Mouse (Mus musculus) embryonic fibroblast, embryonic 13.5 days (primary cell): Measurements from ENCODE around the gene Morc3. TPM values are rescaled to one million over a fixed set of nuclear protein-coding genes. Genes with fewer than 3 reads are reported as not detected.

ENCODE experiments used
- H3K27ac ChIP-seq: 2 replicates; pipeline ENCODE4 v1.5.1; 2012; ENCODE audit warnings: low read length, control low read depth, inconsistent platforms; ENCODE audit not compliant: insufficient read depth
- H3K4me1 ChIP-seq: 2 replicates; pipeline ENCODE4 v1.6.1; 2011; ENCODE audit warnings: low read length; ENCODE audit not compliant: control insufficient read depth, insufficient read depth
- H3K4me3 ChIP-seq: 2 replicates; pipeline ENCODE4 v1.5.1; 2011; ENCODE audit warnings: mild to moderate bottlenecking, control low read depth, low read length; ENCODE audit not compliant: insufficient read depth
- CTCF ChIP-seq: IDR thresholded peaks from 2 replicates; pipeline ENCODE4 v1.5.1; 2011; ENCODE audit warnings: mild to moderate bottlenecking, control low read depth, low read length, moderate library complexity, borderline replicate concordance; ENCODE audit not compliant: insufficient read depth
- POLR2A ChIP-seq: IDR thresholded peaks from 2 replicates; pipeline ENCODE4 v1.6.1; 2011; ENCODE audit warnings: low read depth, mild to moderate bottlenecking, control low read depth, low read length, moderate library complexity
- polyA plus RNA-seq: library from polyadenylated mRNA; stranded (reverse); fragments of >200 nt; gene quantifications from 2 replicates; pipeline ENCODE4 v1.2.4, GENCODE M21; 2011; ENCODE audit warnings: low read depth; ENCODE audit not compliant: missing spikeins, insufficient read length

Gene Morc3
- polyA plus RNA-seq = 38.8 and 41.2 TPM in 2 replicates

DNA sequence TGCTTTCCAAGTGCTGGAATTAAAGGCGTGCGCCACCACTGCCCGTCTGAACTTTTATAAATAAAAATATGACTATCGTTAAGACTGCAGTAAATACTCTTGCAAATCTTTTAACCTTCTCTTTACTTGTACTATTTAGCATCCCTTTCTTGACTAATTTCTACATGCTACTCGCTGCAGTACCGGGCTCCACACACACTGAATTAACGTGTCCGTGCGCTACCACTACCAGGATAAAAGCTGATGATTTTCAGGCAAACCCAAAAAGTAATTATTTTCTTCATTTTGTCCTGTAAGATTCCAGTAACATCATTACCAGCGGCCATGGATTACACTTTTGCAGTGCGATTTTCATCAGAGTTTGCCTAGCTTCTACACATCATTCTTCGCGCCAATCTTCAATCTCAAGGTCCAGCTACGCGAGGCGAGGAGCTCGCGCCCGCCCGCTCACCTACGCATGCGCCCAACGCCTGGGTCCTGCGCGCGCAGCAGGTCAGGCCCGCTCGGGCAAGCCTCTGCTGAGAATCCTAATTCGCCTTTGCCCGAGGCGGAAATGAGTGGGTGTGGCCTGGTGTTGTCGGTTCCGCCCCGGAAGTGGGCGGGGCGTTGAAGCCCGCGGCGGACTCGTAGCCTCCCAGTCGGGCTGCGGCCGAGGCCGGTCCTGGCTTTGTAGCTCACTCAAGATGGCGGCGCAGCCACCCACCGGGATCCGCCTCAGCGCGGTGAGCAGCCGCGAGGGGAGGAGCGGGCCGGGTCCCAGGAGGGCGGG is at the start of gene Morc3:
TSS of gene Morc3 (plus strand) at position 495 of the 769 bp plus-strand sequence.
- Histone ChIP-seq H3K27ac (peak within 1 kb of the TSS; percentile 62), H3K4me3 (peak within 1 kb of the TSS; percentile 96), H3K4me1 (peaks cover 2% of the 10 kb centered on the region; the same call in 1 of the 2 replicates)
- TF ChIP-seq CTCF (no peak), POLR2A (peak; percentile 91)

GRCm38 (mm10) chr16:93784175-93784574 is 47.7 kb upstream of the Morc3 start:
- H3K27ac ChIP-seq = no peak overlapping the region

DNA sequence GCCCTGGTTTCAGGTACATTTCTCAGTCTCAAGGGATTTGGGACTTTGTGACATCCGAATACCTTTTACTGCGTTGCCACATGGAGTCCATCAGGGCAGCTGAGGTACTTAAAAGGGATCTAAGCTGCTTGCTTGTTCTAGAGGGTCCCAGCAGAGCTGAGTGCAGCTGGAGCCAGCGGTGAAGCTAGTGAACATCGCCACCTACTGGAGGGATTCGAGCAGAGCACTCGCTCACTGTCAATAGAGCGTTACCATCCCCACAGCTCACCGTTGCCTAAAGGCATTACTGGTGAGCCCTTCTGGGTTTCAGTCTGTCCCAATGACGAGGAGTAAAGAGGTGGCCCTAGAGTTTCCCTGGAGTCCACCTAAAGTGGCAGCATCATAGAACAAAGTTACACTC is 46.1 kb upstream of the Morc3 start:
- Histone ChIP-seq H3K27ac (no peak overlapping the region), H3K4me1 (no peaks in the 10 kb centered on the region), H3K4me3 (no peak overlapping the region)
- TF ChIP-seq POLR2A (no peak), CTCF (peak; percentile 95)

More at GRCm38 (mm10) chr16:93784175-93784574, 47.7 kb upstream of the Morc3 start:
- no peak for TF ChIP-seq CTCF
- Histone ChIP-seq H3K4me3 (no peak overlapping the region), H3K4me1 (no peaks in the 10 kb centered on the region)

DNA sequence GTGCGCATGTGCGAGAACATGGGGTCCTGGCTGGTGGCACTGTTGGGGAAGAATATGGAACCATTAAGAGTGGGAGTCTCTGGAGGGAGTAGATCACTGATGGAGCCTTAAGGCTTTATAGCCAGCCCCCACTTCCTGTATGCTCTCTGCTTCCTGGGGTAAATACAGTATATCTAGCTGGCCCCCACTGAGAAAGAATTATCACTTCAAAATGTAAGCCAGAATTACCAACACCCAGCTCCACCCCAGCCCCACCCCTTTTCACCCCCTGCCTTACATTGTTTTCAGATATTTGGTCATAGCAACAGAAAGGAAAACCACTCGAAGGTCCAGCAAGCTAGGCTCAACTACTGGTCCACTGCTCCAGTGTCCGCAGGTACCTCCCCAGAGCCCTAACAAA is 43.5 kb upstream of the Morc3 start:
- Histone ChIP-seq H3K4me3 (no peak overlapping the region), H3K27ac (no peak overlapping the region), H3K4me1 (no peaks in the 10 kb centered on the region)
- TF ChIP-seq POLR2A (no peak), CTCF (no peak)

DNA sequence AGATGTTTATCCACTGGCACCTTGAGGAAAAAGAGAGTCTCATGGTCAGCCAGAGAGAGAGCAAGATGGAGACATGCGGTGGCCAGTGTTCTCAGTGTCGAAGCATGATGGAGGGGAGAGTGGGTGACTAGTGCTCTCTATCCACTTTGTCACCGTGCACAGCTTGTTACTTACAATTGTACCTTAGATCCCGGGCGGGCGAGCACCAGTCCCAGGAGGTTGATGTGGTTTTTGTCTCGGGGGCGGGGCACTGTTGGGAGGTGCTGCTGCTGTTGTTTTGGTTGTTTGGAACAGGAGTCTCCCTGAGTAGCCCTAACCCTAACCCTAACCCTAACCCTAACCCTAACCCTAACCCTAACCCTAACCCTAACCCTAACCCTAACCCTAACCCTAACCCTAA is 43.0 kb upstream of the Morc3 start:
- no peaks in the 10 kb centered on the region for H3K4me1 ChIP-seq
- TF ChIP-seq CTCF (no peak), POLR2A (no peak)
- H3K4me3 ChIP-seq = no peak overlapping the region
- no peak overlapping the region for H3K27ac ChIP-seq

DNA sequence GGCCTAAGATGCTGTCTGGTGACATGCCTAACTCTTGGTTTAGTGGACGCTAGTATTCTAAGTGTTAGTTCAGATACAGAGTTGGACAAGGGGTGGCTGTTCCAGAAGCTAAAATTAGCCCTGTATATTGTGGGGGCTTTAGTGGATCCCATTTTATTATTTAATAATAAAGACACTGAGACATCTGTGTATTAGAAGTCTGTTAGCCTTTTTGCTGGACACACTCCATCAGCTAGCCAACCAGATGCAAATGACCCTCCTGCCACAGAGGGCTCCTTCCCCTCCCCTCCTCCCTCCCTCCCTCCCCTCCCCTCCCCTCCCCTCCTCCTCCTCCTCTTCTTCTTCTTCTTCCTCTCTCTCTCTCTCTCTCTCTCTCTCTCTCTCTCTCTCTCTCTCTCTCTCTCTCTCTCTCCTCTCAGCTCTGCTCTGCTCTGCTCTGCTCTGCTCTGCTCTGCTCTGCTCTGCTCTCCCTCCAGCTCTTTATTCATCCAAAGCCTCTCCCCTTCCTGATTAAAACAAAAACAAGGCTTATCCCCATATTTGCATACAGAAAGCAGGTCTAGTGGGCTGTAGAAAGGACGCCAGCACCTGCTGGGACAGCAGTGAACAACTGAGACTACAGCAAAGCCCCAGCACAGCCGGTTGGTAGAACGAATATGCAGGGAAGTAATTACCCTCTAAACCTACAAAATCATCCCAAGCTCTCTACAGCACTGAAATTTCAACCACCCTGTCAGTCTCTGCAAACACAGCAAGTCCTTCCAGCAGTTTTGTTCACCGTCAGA is 41.8 kb upstream of the Morc3 start:
- TF ChIP-seq CTCF (no peak), POLR2A (no peak)
- Histone ChIP-seq H3K27ac (no peak overlapping the region), H3K4me1 (no peaks in the 10 kb centered on the region), H3K4me3 (no peak overlapping the region)

DNA sequence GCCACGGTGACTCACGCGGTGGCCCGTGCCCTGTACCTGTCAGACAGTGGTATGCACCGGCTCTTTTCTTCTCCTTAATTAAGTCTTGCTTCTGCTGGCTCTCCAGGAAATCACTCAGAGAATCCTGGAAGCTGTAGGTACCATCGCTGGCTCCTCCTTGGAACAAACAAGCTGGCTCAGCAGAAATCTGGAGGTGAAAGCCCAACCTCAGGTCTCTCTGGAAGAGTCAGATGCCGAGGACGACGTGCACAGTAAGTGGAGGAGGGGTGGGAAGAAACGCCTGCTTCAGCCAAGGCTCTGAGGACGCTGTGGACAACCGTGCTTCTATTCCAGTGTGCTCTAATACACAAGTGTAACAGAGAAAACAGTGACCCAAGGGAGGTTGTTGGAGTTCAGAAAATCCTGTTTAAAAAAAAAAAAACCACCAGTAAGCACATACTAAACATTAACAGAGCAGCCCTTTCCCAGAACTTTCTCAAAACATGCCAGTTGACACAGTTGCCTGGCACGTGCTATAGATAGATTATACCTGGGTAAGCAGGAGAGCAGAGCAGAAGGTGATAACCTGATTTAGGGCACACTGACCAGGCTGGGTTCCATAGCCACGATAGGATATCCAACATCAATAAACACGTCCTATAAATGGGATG is 38.8 kb upstream of the Morc3 start:
- TF ChIP-seq POLR2A (no peak), CTCF (no peak)
- Histone ChIP-seq H3K4me3 (no peak overlapping the region), H3K4me1 (no peaks in the 10 kb centered on the region), H3K27ac (no peak overlapping the region)

DNA sequence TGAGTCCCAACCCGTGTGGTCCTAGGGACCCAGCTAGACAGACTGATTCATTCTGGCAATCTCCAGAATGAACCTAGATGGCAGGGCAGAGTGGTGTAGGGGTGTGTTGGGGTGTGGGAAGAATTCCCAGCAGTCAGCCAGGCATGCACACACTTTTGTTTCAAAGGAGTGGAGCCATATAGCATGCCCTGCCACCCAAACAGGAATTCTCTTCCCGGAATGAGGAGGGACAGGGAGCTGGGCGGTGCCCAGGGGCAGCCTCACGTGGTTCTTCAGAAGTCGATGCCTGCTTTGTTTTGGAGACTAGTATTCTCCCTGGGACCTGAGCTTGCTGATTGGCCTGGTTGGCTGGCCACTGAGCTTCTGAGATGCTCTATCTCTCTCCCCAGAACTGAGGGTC is 37.1 kb upstream of the Morc3 start:
- Histone ChIP-seq H3K4me3 (no peak overlapping the region), H3K27ac (no peak overlapping the region), H3K4me1 (no peaks in the 10 kb centered on the region)
- no peak for TF ChIP-seq CTCF
- TF ChIP-seq POLR2A = no peak

- TF ChIP-seq CTCF (no peak), POLR2A (no peak)
- no peaks in the 10 kb centered on the region for H3K4me1 ChIP-seq
- no peak overlapping the region for H3K27ac ChIP-seq
- H3K4me3 ChIP-seq = no peak overlapping the region
Observed at GRCm38 (mm10) chr16:93795391-93795790, 36.5 kb upstream of the Morc3 start.
